Comparison of ENCODE assay signal across 25 mouse cellular contexts in the genomic region with DNA sequence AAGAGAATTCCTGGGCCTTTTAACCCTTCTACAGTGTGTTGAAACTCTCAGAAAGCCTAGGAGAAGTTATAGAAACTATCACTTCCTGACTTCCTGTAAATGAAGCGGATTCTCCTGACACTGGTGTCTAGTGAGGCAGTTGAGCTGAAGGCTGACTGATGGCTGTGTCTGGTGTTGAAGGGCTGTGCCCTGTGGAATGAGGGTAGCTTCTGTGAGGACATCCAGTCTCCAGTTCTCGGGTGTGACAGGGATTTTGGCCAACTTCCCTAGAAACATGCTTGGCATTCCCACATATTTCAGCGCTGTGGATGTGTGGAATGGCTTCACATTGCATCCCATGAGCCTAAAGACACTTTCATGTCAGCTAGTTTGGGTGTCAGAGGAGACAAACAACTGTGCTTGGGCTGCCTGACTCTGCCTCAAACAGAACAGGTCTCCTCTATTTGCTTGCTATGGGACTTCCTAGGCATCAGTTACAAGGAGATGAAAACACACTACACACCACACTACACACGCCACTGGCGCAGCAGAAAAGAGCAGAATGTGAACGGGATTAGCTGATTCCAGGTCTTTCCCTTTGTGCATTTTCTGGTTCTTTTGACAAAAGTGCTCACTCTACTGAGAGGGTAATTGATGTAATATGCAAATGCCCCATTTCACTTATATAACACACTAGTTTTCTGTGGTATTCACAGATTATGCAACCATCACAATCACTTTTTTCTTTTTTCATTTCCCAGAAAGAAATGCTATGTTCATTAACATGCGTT.
DNase-seq lines count a peak whose midpoint lies in the region; ATAC-seq and TF ChIP-seq lines count a peak whose summit lies in the region.
"Had no signal": no experiment of that assay in that cellular context is flagged by ENCODE, and none has a peak within 500 bp of the region (broad histone marks: within the 10 kb centered on the region; RNA-seq: fewer than 3 reads in every experiment).

No protein-coding gene starts in this region.

- peak; percentile 41; the same call in 1 of the 2 replicates for ATAC-seq in heart, embryonic 16.5 days (replicated peaks; ENCODE audit: extremely low read depth, insufficient read depth, low FRiP score)
- ATAC-seq in heart, embryonic 11.5 days (replicated peaks; ENCODE audit: insufficient number of reproducible peaks, low FRiP score, low TSS enrichment), result no peak
- ATAC-seq in forebrain, embryonic 12.5 days (ENCODE audit: low FRiP score), result peak; percentile 69
- ATAC-seq in lung, postnatal 0 days, result peak; percentile 60
- no peak for ATAC-seq in midbrain, embryonic 15.5 days (replicated peaks)
- ATAC-seq: activated CD4-positive, CD25-positive, alpha-beta regulatory T cell, adult 4 months; liver, embryonic 12.5 days; midbrain, embryonic 16.5 days had no signal

- no peak overlapping the region for H3K4me3 ChIP-seq in heart, embryonic 16.5 days (ENCODE audit: low read length)
- H3K4me3 ChIP-seq in heart, embryonic 11.5 days (ENCODE audit: low read depth, low read length), result no peak overlapping the region
- no peak overlapping the region for H3K4me3 ChIP-seq in forebrain, embryonic 12.5 days (replicated peaks)
- H3K4me3 ChIP-seq in lung, postnatal 0 days (ENCODE audit: low read depth, low read length), result no peak overlapping the region
- no peak overlapping the region for H3K4me3 ChIP-seq in midbrain, embryonic 15.5 days
- H3K4me3 ChIP-seq: embryonic facial prominence, embryonic 12.5 days; heart, embryonic 12.5 days; hindbrain, embryonic 15.5 days; limb, embryonic 12.5 days; liver, embryonic 12.5 days; myocyte; neural tube, embryonic 13.5 days had no signal

- WGBS in heart, embryonic 16.5 days, result 66% methylated on average over 7 of the region's 7 CpGs
- 73% methylated on average over 7 of the region's 7 CpGs for WGBS in heart, embryonic 11.5 days (ENCODE audit: insufficient replicate concordance)
- 47% methylated on average over 7 of the region's 7 CpGs for WGBS in forebrain, embryonic 12.5 days
- WGBS in lung, postnatal 0 days, result 68% methylated on average over 7 of the region's 7 CpGs
- WGBS in midbrain, embryonic 15.5 days, result 62% methylated on average over 7 of the region's 7 CpGs

- H3K4me1 ChIP-seq in heart, embryonic 16.5 days (ENCODE audit: control insufficient read depth, insufficient read depth, low read length), result peaks cover 2% of the 10 kb centered on the region
- no peaks in the 10 kb centered on the region for H3K4me1 ChIP-seq in heart, embryonic 11.5 days (ENCODE audit: control insufficient read depth, insufficient read depth, low read length)
- H3K4me1 ChIP-seq in forebrain, embryonic 12.5 days, result peaks cover 5% of the 10 kb centered on the region; the same call in 1 of the 2 replicates
- peaks cover 4% of the 10 kb centered on the region; the same call in 1 of the 2 replicates for H3K4me1 ChIP-seq in lung, postnatal 0 days (ENCODE audit: insufficient read depth, low read depth, low read length)
- H3K4me1 ChIP-seq in midbrain, embryonic 15.5 days, result no peaks in the 10 kb centered on the region; the same call in 1 of the 2 replicates
- H3K4me1 ChIP-seq: embryonic facial prominence, embryonic 12.5 days; hindbrain, embryonic 15.5 days; liver, embryonic 12.5 days had no signal

- H3K9ac ChIP-seq in heart, embryonic 16.5 days (ENCODE audit: low read length), result no peak overlapping the region
- no peak overlapping the region for H3K9ac ChIP-seq in heart, embryonic 11.5 days (ENCODE audit: low read depth, low read length)
- no peak overlapping the region for H3K9ac ChIP-seq in forebrain, embryonic 12.5 days
- no peak overlapping the region for H3K9ac ChIP-seq in lung, postnatal 0 days (replicated peaks; ENCODE audit: low read depth)
- H3K9ac ChIP-seq in midbrain, embryonic 15.5 days, result no peak overlapping the region
- H3K9ac ChIP-seq: embryonic facial prominence, embryonic 12.5 days; heart, embryonic 12.5 days; hindbrain, embryonic 15.5 days; limb, embryonic 12.5 days; liver, embryonic 12.5 days; neural tube, embryonic 13.5 days had no signal

- H3K27ac ChIP-seq in heart, embryonic 16.5 days (ENCODE audit: low read length), result no peak overlapping the region
- no peak overlapping the region for H3K27ac ChIP-seq in heart, embryonic 11.5 days (ENCODE audit: low read depth, low read length)
- H3K27ac ChIP-seq in forebrain, embryonic 12.5 days, result peak overlapping the region; percentile 50; the same call in 1 of the 2 replicates
- H3K27ac ChIP-seq in lung, postnatal 0 days (ENCODE audit: low read length), result no peak overlapping the region
- H3K27ac ChIP-seq in midbrain, embryonic 15.5 days, result no peak overlapping the region
- H3K27ac ChIP-seq: embryonic facial prominence, embryonic 12.5 days; hindbrain, embryonic 15.5 days; limb, embryonic 12.5 days; liver, embryonic 12.5 days; neural tube, embryonic 13.5 days had no signal

- TF ChIP-seq EP300 in lung, postnatal 0 days (IDR thresholded peaks at IDR 0.05), result peak; percentile 49; the same call in 1 of the 2 replicates

- 0 out of 2 replicates have a peak, but pooled peaks cover 2% of the 10 kb centered on the region for H3K36me3 ChIP-seq in heart, embryonic 16.5 days (ENCODE audit: control insufficient read depth, insufficient read depth)
- H3K36me3 ChIP-seq in heart, embryonic 11.5 days (ENCODE audit: control insufficient read depth, insufficient read depth, low read length), result no peaks in the 10 kb centered on the region
- no peaks in the 10 kb centered on the region for H3K36me3 ChIP-seq in forebrain, embryonic 12.5 days (replicated peaks)
- H3K36me3 ChIP-seq in lung, postnatal 0 days (ENCODE audit: insufficient read depth, low read length), result no peaks in the 10 kb centered on the region
- no peaks in the 10 kb centered on the region for H3K36me3 ChIP-seq in midbrain, embryonic 15.5 days (replicated peaks)
- H3K36me3 ChIP-seq: embryonic facial prominence, embryonic 12.5 days; heart, embryonic 12.5 days; hindbrain, embryonic 15.5 days; limb, embryonic 12.5 days; liver, embryonic 12.5 days; neural tube, embryonic 13.5 days had no signal

- no peak overlapping the region for H3K4me2 ChIP-seq in heart, embryonic 16.5 days (ENCODE audit: low read depth, low read length)
- H3K4me2 ChIP-seq in heart, embryonic 11.5 days, result no peak overlapping the region
- H3K4me2 ChIP-seq in forebrain, embryonic 12.5 days, result no peak overlapping the region
- H3K4me2 ChIP-seq in lung, postnatal 0 days (replicated peaks; ENCODE audit: low read depth, low read length), result no peak overlapping the region
- H3K4me2 ChIP-seq in midbrain, embryonic 15.5 days, result no peak overlapping the region
- H3K4me2 ChIP-seq: embryonic facial prominence, embryonic 12.5 days; heart, embryonic 12.5 days; hindbrain, embryonic 15.5 days; limb, embryonic 12.5 days; liver, embryonic 12.5 days; neural tube, embryonic 13.5 days had no signal

- H3K27me3 ChIP-seq in heart, embryonic 16.5 days (ENCODE audit: control insufficient read depth, insufficient read depth, low read length), result no peaks in the 10 kb centered on the region
- no peaks in the 10 kb centered on the region for H3K27me3 ChIP-seq in heart, embryonic 11.5 days (ENCODE audit: control insufficient read depth, insufficient read depth, low read length)
- H3K27me3 ChIP-seq in forebrain, embryonic 12.5 days, result no peaks in the 10 kb centered on the region
- H3K27me3 ChIP-seq in lung, postnatal 0 days (replicated peaks; ENCODE audit: insufficient read depth, low read length), result no peaks in the 10 kb centered on the region
- H3K27me3 ChIP-seq in midbrain, embryonic 15.5 days (replicated peaks), result no peaks in the 10 kb centered on the region
- H3K27me3 ChIP-seq: embryonic facial prominence, embryonic 12.5 days; heart, embryonic 12.5 days; hindbrain, embryonic 15.5 days; limb, embryonic 12.5 days; liver, embryonic 12.5 days; neural tube, embryonic 13.5 days had no signal

- DNase-seq in Muller cell, postnatal 12 days (ENCODE audit: inconsistent ontology term), result peak; percentile 79
- peak; percentile 53 for DNase-seq in lung, postnatal 0 days (ENCODE audit: low spot score)
- no peak for DNase-seq in spleen, adult 12 weeks (ENCODE audit: low spot score)
- no peak for DNase-seq in ovary, postnatal 14 days (ENCODE audit: low spot score)
- DNase-seq: adrenal gland, postnatal 10 days; cerebellum, adult 2 months; cerebellum, postnatal 25 days; kidney, adult 8-10 months; kidney, postnatal 14 days; right cerebral cortex, adult 18-20 months; thymus, adult 18-20 months; thymus, postnatal 4 days had no signal

- H3K9me3 ChIP-seq in heart, embryonic 16.5 days (replicated peaks; ENCODE audit: control insufficient read depth, low read length), result no peaks in the 10 kb centered on the region
- H3K9me3 ChIP-seq in heart, embryonic 11.5 days (replicated peaks; ENCODE audit: control insufficient read depth, low read length), result no peaks in the 10 kb centered on the region
- no peaks in the 10 kb centered on the region for H3K9me3 ChIP-seq in forebrain, embryonic 12.5 days
- no peaks in the 10 kb centered on the region for H3K9me3 ChIP-seq in lung, postnatal 0 days (ENCODE audit: low read length)
- no peaks in the 10 kb centered on the region for H3K9me3 ChIP-seq in midbrain, embryonic 15.5 days
- H3K9me3 ChIP-seq: embryonic facial prominence, embryonic 12.5 days; heart, embryonic 12.5 days; hindbrain, embryonic 15.5 days; limb, embryonic 12.5 days; liver, embryonic 12.5 days; neural tube, embryonic 13.5 days had no signal

- no peak for TF ChIP-seq CTCF in lung, postnatal 0 days (IDR thresholded peaks at IDR 0.05)

Comparison
In these comparisons a context has a peak if more than half of its experiments do, and no peak if none do; other contexts are left out.
1. ATAC-seq: peak in heart, embryonic 16.5 days (single experiment), forebrain, embryonic 12.5 days (single experiment) and lung, postnatal 0 days (single experiment); none in heart, embryonic 11.5 days (single experiment) and midbrain, embryonic 15.5 days (single experiment).
2. DNase-seq: peak in Muller cell, postnatal 12 days (single experiment) and lung, postnatal 0 days (single experiment); none in spleen, adult 12 weeks (single experiment) and ovary, postnatal 14 days (single experiment).